Mouse (Mus musculus) cerebellum, postnatal 36 days (tissue): ENCODE measurements at regions not wholly inside any gene's neighbourhood (a gene's known extent, or its start where the extent isn't known, plus 50 kb on each side); places are given as distances from the start of the nearest gene placed in this dataset.
"Not testable (repeated sequence)": the region's sequence is repeated elsewhere in the genome, so short reads cannot be mapped to it uniquely, and the experiment has no call there.

Experiments
- DNase-seq, 2 experiments: peaks; one replicate each; pipeline ENCODE4 v3.0.0; 2021 to 2022; ENCODE audit warnings: mixed read lengths in 2 of 2

GRCm38 (mm10) chr5:3250273-3250672, 91.0 kb upstream of the Cdk6 start:
- no peak for DNase-seq

GRCm38 (mm10) chr5:3260289-3260688, 81.0 kb upstream of the Cdk6 start:
- no peak for DNase-seq

GRCm38 (mm10) chr5:3264988-3265738, 76.1 kb upstream of the Cdk6 start:
- not testable (repeated sequence) for DNase-seq

GRCm38 (mm10) chr5:3267021-3267420, 74.3 kb upstream of the Cdk6 start:
- DNase-seq = no peak

GRCm38 (mm10) chr5:3269760-3270159, 71.5 kb upstream of the Cdk6 start:
- DNase-seq = no peak

- not testable (repeated sequence) for DNase-seq
Measured at GRCm38 (mm10) chr5:3273140-3273539, 68.1 kb upstream of the Cdk6 start.

GRCm38 (mm10) chr5:3277241-3277640, 64.0 kb upstream of the Cdk6 start:
- DNase-seq = not testable (repeated sequence)

- not testable (repeated sequence) for DNase-seq
Measured at GRCm38 (mm10) chr5:3278956-3279355, 62.3 kb upstream of the Cdk6 start.

GRCm38 (mm10) chr5:3281911-3282506, 59.3 kb upstream of the Cdk6 start:
- not testable (repeated sequence) for DNase-seq

GRCm38 (mm10) chr5:3283083-3283482, 58.2 kb upstream of the Cdk6 start:
- DNase-seq = no peak

- DNase-seq = not testable (repeated sequence)
Measured at GRCm38 (mm10) chr5:3284335-3284734, 57.0 kb upstream of the Cdk6 start.

GRCm38 (mm10) chr5:3289991-3290417, 51.3 kb upstream of the Cdk6 start:
- DNase-seq = not testable (repeated sequence)
